Mouse (Mus musculus) spleen, adult 12 weeks (tissue): ENCODE measurements around the gene Rin3.

Experiments
- DNase-seq: peaks from one replicate; pipeline ENCODE4 v3.0.0; 2022; ENCODE audit warnings: low spot score

Gene Rin3

GRCm38 (mm10) chr12:102370931-102371500 is 88.2 kb downstream of the Rin3 start:
- no peak for DNase-seq

- no peak for DNase-seq
Measured at GRCm38 (mm10) chr12:102372322-102372721, 89.5 kb downstream of the Rin3 start.

- no peak for DNase-seq
Measured at GRCm38 (mm10) chr12:102382180-102382579, 99.3 kb downstream of the Rin3 start.

DNA sequence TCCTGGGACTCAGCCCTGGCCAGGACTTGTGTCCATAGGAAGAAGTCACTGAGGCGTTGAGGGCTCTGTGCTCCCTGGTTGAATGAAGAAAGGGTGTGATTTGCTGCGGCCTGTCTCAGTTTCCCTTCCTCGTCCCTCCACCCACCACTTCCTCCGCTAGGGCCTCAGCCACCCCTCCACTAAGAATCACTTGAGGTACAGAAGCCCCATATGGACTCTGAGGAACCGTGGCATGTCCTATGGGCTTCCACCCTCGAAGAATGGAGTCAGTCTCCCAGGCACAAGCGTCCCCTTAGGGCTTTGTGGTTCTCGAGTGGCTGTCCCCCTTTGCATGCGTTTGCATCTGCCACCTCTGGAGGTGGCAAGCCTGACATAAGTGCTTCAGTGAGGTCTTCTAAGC is 100.4 kb downstream of the Rin3 start:
- no peak for DNase-seq

GRCm38 (mm10) chr12:102384819-102385218 is 102.0 kb downstream of the Rin3 start:
- no peak for DNase-seq

DNA sequence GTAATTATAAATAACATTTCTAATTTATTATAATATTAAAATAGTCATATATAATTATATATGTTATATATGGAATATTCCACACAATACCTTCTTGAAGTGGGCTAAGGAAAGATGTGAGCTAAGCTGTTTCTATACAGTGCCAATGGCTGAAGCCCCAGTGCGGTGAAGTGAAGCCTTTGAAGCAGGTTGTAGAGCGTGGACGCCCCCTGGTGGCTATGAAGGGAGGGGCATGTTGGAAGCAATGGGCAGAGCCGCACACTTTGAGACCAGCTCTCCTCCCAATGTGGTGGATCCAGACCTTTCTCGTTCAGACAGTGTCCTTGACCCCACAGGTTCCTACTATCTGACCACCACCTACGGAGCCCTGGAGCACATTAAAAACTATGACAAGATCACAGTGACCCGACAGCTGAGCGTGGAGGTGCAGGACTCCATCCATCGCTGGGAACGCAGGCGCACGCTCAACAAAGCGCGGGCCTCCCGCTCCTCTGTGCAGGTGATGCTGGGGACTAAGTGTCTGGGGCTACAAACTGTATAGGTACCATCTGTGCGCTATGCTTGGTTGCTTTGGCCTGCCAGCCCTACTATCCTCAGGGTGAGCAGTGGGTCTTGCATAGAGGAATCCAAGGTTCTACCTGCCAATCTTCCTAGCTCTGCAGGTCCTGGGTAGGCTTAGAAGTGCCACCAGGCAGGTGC is 104.5 kb downstream of the Rin3 start:
- peak; percentile 62 for DNase-seq

DNA sequence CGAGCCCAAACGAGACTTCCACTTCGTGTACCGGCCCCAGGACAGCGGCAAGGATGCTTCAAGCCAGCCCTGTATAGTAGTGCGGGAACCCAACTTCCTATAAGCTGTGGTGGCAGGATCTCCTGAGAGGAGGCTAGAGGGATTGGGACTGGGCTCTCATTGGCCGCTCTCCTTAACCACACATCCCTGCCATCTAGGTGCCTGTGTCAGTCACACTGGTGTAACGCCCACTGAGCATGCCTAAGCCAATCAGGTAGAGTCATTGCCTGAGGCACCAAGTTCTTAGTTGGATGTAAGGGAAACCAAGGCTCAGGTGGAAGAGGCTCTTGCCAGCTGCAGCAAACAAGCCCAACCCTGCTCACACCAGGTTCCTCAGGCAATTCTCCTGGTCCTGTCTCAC is 107.2 kb downstream of the Rin3 start:
- DNase-seq = no peak

DNA sequence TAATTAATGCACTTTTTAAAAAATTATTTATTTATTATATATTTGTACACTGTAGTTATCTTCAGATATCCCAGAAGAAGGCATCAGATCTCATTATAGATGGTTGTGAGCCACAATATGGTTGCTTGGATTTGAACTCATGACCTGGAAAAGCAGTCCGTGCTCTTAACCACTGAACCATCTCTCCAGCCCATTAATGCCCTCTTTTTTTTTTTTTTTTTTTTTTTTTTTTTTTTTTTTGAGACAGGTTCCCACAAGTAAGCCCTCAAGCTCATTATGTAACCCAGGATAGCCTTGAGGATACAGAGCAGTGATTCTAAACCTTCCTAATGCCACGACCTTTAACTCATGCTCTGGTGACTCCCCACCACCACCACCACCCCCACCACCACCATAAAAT is 108.3 kb downstream of the Rin3 start:
- DNase-seq = no peak

DNA sequence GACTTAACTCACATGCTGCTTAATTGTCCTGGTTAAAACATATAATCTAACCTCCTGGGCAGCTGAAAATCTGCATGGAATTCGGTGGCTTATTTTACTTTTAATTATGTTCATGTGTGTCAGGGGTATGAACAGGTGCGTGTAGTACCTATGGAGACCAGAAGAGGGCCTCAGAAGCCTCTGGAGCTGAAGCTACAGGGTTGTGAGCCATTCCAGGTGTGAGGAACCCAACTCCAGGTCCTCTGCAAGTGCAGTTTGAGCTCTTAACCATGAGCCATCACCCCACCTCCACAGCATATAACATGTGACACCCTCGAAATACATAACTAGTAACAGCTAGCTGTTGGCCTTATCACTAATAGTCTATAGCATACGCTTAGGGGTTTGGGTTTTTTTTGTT is 109.1 kb downstream of the Rin3 start:
- DNase-seq = peak; percentile 38

DNA sequence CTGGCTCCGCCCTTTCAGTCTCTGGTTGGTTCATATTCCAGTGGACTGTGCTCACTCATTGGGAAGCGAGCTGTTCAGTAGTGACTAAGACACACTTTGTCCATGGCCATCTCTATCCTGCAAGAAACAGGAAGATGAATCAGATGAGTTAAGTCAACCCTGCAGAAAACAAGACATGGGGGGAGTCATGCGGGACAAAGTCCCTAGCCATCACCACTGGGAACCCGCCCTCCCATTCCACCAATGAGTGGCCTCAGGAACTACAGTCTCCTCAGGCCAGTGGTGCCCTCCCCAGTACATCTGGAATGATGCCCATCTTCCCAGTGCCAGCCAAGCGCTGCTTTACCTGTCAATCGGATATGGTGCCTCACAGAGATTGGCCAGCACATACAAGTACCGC is 111.6 kb downstream of the Rin3 start:
- no peak for DNase-seq

GRCm38 (mm10) chr12:102395537-102395936 is 112.7 kb downstream of the Rin3 start:
- DNase-seq = no peak

DNA sequence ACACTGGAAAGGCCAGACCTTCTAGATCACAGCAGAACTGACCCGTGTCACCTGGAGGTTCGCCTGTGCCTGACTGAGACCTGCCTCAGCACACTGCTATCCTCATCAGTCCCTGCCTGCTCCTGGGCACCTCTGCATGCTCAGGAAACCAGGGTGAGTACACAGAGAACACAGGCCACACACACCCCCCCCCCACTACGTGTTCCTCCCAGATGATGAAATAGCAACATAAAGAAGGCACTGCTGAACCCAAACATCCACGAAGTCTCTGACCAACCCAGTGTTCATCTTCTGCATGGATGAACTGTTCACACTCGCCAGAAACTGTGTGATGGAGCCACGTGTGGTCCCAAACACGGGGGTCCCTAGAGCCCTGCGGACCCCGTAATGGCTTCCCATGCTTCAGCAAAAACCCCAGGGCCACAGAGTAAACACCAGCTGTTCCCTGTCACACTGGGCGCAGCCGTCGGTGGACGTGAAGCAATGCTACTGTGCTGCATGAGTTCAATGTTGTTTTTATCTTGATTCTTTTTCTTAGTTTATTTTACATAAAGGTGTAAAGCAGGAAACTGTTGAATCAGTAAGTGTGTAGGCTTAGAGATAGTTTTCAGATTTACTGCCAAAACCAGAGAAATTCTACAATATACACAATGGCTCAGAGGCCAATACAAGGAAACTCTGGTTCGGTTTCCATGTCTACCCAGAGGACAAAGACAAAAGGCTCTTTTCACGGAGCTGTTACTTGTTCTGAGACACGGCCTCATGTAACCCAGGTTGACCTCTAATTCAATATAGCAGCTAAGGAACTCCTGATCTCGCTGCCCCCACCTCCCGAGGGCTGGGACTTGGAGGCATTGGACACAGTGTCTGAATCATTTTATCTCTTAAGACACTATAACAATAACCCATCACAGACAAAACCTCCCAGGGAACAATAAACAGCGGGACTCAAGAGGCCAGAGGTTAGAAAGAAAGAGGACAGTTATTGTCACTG is 113.4 kb downstream of the Rin3 start:
- no peak for DNase-seq

DNA sequence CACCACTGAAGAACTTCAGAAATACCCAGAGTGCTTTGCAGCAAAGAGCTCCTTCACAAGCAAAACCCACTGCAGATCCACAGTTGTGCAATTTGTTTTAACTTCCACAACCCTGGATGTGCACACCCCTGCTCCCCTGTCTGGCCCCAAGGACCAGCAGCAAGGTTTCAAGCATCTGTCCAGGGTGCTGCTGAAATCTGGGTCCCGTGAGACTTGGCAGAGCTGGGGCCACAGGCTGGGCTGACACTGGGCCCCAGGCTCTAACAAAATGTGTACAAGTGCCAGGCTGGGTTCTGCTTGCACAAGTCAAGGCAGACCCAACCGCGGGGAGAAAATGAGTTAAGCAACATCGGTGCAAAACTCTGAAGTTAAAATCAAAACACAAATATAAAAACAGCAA is 115.7 kb downstream of the Rin3 start:
- no peak for DNase-seq

GRCm38 (mm10) chr12:102413171-102413570 is 130.3 kb downstream of the Rin3 start:
- no peak for DNase-seq

DNA sequence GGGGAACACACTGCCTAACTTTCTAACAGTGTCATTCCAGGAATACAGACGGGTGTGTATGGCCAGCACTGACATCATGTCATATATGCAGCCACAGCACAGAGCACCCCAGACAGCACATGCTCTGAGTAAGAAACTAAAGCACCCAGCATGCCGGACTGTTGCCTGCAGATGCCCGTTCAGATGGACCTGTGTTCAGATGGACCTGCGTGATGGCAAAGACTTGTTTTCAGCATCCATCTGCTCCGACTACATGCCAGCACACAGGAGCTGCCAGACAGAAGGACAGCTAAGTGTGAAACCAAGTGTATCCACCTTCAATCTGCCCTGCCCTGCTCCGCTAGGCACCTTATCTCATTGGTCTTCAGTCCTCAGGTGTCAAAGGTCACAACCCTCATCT is 131.8 kb downstream of the Rin3 start:
- DNase-seq = no peak

- DNase-seq = no peak
Measured at GRCm38 (mm10) chr12:102416391-102416837, 133.6 kb downstream of the Rin3 start.

DNA sequence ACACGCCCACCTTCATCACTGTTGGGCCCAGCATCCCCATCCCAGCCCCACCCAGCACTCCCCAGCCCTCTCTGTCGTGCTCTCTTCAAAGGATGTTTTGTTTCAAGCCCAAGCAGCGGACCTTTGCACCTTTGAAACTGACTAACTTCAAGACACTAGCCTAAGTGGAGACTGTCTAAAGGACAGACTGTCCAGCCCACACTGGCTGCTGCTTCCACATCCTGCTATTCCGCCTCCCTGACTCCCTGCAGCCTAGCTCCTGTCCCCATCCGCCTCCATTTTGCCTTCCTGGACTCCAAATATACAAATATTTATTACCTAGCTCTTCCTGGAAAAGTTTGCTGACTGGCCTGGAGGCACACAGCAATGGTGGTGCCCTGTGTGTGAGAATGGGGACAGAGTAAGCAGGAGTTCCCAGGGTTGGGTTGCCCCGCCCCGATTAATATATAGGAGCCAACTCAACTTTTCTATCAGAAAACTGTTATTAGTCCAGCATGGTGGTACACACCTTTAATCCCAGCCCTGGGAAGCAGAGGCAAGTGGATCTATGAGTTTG is 134.2 kb downstream of the Rin3 start:
- no peak for DNase-seq

- DNase-seq = no peak
Measured at GRCm38 (mm10) chr12:102417701-102418100, 134.9 kb downstream of the Rin3 start.

- no peak for DNase-seq
Measured at GRCm38 (mm10) chr12:102419544-102419943, 136.7 kb downstream of the Rin3 start.

GRCm38 (mm10) chr12:102420168-102420890 is 137.5 kb downstream of the Rin3 start:
- no peak for DNase-seq

GRCm38 (mm10) chr12:102422065-102422464 is 139.2 kb downstream of the Rin3 start:
- no peak for DNase-seq
